Mouse (Mus musculus) midbrain, embryonic 14.5 days (tissue): ENCODE data around the gene Rnf7. TPM values are rescaled to one million over a fixed set of nuclear protein-coding genes. Genes with fewer than 3 reads are reported as not detected.
"Not testable (repeated sequence)": the region's sequence is repeated elsewhere in the genome, so short reads cannot be mapped to it uniquely, and the experiment has no call there.

ENCODE experiments used
- ATAC-seq: fragments of 200-750 bp; cut with Nextera tagmentation; 2 replicates; pipeline ENCODE4 v1.8.0; 2017; ENCODE audit warnings: moderate number of reproducible peaks, moderate library complexity; ENCODE audit not compliant: low FRiP score, low TSS enrichment
- DNase-seq: peaks from one replicate; pipeline ENCODE4 v3.0.0-alpha.2; 2015
- H3K27ac ChIP-seq: fragments of 300-500 bp; sonication (generic); replicated peaks from 2 replicates; pipeline ENCODE4 v1.5.1; 2014; ENCODE audit warnings: mild to moderate bottlenecking, low read depth, low read length, moderate library complexity
- H3K27me3 ChIP-seq: fragments of 300-500 bp; sonication (generic); 2 replicates; pipeline ENCODE4 v1.6.1; 2014; ENCODE audit warnings: low read length, control low read depth, mixed read lengths; ENCODE audit not compliant: control insufficient read depth, insufficient read depth
- H3K36me3 ChIP-seq: fragments of 300-500 bp; sonication (generic); 2 replicates; pipeline ENCODE4 v1.6.1; 2014; ENCODE audit warnings: low read length, control low read depth; ENCODE audit not compliant: control insufficient read depth, insufficient read depth
- H3K4me1 ChIP-seq: fragments of 300-500 bp; sonication (generic); 2 replicates; pipeline ENCODE4 v1.6.1; 2014; ENCODE audit warnings: mild to moderate bottlenecking, antibody characterized with exemption, low read length, control low read depth; ENCODE audit not compliant: control insufficient read depth, insufficient read depth
- H3K4me2 ChIP-seq: fragments of 300-500 bp; sonication (generic); 2 replicates; pipeline ENCODE4 v1.6.1; 2014; ENCODE audit warnings: mild to moderate bottlenecking, low read length, moderate library complexity
- H3K4me3 ChIP-seq: fragments of 300-500 bp; sonication (generic); replicated peaks from 2 replicates; pipeline ENCODE4 v1.5.1; 2014; ENCODE audit warnings: low read depth, low read length
- H3K9ac ChIP-seq: fragments of 300-500 bp; sonication (generic); replicated peaks from 2 replicates; pipeline ENCODE4 v1.6.1; 2014; ENCODE audit warnings: mild to moderate bottlenecking, low read length, moderate library complexity
- H3K9me3 ChIP-seq: fragments of 300-500 bp; sonication (generic); 2 replicates; pipeline ENCODE4 v1.6.1; 2016; ENCODE audit warnings: low read length, control low read depth, mixed read lengths; ENCODE audit not compliant: control insufficient read depth
- WGBS: fragments of 180-500 bp; shearing (Covaris S2); extraction: QIAGEN DNeasy Blood & Tissue Kit; methylation state at CpG from one replicate; pipeline ENCODE4 v1.1.7; 2014; 5-methylcytosine and 5-hydroxymethylcytosine counted together
- polyA plus RNA-seq: library from polyadenylated mRNA; unstranded; fragments of >200 nt; fragmentation: Nextera tagmentation; extraction: Ambion mirVana; gene quantifications from 2 replicates; pipeline ENCODE4 v1.2.1, GENCODE M21; 2014

Rnf7 gene
- polyA plus RNA-seq, 1 experiment from 2014 or later = 263 TPM

DNA sequence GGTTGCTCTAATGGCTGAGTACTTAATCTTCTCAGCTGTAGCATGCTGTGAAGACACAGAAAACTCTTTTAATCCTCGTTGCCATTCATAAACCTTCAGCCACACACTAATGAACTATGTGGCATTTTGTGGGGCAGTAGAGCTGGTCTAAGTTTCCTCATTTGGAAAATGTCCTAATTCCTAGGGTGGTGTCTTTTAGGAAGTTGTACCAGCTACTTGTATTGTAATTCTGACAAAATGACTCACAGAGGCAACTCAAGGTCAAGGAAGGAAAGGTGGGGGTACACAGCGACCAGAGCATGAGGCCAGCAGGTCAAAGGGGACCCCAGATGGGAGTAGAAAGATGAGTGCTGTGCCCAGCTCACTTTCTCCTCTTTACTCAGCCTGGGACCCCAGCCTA, 5.2 kb upstream of the Rnf7 start:
- no peaks in the 10 kb centered on the region for H3K27me3 ChIP-seq
- no peak for ATAC-seq
- no peaks in the 10 kb centered on the region for H3K36me3 ChIP-seq
- no peak overlapping the region for H3K4me3 ChIP-seq
- H3K27ac ChIP-seq = no peak overlapping the region
- H3K9ac ChIP-seq = no peak overlapping the region
- no peaks in the 10 kb centered on the region for H3K9me3 ChIP-seq
- no peaks in the 10 kb centered on the region for H3K4me1 ChIP-seq
- DNase-seq = no peak
- H3K4me2 ChIP-seq = no peak overlapping the region
- WGBS = 53% methylated on average over 2 of the region's 2 CpGs

DNA sequence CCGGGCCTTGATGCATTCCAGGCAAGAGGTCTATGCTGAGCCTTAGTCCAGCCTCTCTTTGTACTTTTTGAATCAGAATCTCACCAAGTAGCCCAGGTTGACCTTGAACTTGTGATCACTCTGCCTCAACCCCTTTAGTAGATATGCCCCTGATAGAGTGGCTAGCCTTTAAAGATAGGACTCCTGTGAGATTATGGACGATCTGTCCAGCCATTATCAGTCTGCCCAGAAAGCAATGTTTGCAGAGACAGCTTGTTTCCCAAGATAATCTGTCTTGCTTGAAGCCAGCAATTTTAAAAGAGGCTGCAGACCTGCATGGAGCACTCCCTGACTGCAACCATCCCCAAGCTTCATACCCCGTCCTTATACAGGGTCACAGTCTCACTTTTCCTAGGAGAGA, 4.6 kb upstream of the Rnf7 start:
- WGBS = 74% methylated on average over 3 of the region's 3 CpGs
- ATAC-seq = no peak

DNA sequence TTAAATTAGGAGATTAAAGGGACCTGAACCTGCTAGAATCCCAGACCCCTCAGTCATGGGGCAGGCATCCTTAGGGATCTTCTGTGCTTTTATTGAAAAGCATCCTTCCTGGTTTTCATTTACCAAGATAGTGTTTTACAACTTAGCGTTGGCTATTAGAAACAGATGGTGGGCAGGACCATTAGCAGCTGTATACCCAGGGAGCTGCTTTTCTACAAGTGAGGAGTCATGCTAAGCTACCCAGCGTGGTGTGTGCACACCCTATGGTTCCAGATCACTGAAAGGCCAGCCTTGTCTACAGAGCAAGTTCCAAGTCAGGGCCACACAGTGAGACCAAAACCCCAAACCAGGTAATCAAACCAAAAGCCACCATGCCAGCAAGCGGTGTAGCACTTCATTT, 6.1 kb downstream of the Rnf7 start:
- no peaks in the 10 kb centered on the region for H3K27me3 ChIP-seq
- WGBS = 88% methylated on average over 3 of the region's 3 CpGs
- no peak for DNase-seq
- ATAC-seq = no peak
- H3K27ac ChIP-seq = no peak overlapping the region
- H3K4me3 ChIP-seq = no peak overlapping the region
- no peak overlapping the region for H3K9ac ChIP-seq
- H3K4me1 ChIP-seq = peaks cover 6% of the 10 kb centered on the region; the same call in 1 of the 2 replicates
- H3K36me3 ChIP-seq = peaks cover 42% of the 10 kb centered on the region
- H3K9me3 ChIP-seq = no peaks in the 10 kb centered on the region
- H3K4me2 ChIP-seq = no peak overlapping the region

More for the DNA sequence above, 4.6 kb upstream of the Rnf7 start:
- no peak for DNase-seq
- Histone ChIP-seq H3K9ac (no peak overlapping the region), H3K36me3 (no peaks in the 10 kb centered on the region), H3K9me3 (no peaks in the 10 kb centered on the region), H3K4me1 (no peaks in the 10 kb centered on the region), H3K27me3 (no peaks in the 10 kb centered on the region), H3K27ac (no peak overlapping the region), H3K4me3 (no peak overlapping the region), H3K4me2 (no peak overlapping the region)

DNA sequence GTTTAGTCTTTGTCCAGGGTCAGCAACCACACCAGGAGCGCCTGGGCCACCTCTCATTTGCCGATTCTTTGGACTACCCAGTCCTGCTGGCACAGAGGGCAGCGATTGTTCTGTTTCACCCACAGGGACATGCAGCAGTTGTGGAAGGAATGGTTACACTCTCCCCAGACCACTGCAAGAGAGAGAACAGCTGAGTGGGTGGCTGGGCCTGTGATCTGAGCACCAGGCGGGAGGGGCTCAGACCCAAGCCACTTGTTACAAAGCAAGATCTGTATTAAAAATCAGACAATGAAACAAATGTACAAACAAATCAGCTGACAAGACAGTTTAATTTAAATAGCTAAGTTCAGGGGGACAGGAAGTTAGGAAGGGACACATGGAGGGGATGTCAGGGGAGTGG, 6.8 kb downstream of the Rnf7 start:
- H3K9ac ChIP-seq, H3K9me3 ChIP-seq, H3K4me2 ChIP-seq, H3K27me3 ChIP-seq, DNase-seq, ATAC-seq, H3K4me1 ChIP-seq, H3K27ac ChIP-seq, H3K4me3 ChIP-seq: not testable (repeated sequence)
- peaks cover 49% of the 10 kb centered on the region for H3K36me3 ChIP-seq
- WGBS = 77% methylated on average over 4 of the region's 4 CpGs

DNA sequence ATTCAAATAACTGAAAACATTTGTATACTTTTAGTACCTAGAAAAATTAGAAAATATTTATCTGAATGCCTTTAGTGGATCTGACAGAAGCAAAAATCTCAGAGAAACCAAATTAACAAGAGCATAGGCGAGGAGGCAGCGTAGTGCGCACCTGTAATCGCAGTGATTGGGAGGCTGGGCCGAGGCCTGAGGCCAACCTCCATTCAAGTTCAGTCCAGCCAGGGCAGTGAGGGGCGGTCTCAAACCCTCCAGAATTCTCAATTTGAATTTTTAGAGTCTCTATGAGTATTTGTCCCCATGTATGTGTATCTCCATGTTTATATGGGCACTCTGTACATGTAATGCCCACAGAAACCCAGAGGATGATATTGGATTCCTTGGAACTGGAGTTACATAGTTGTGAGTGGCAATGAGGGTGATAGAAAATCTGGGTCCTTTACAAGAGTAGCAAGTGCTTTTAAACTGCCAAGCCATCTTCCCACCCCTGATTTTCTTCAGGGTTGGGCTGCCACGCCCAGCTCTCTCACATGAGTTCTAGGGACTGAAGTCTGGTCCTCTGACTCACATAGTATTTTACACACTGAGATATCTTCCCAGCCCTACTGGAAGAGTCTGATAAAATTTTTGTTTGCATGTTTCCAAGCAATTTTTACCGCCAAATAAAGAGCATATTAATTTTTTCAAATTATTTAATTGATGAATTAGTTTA, 8.1 kb downstream of the Rnf7 start:
- Histone ChIP-seq H3K36me3 (peaks cover 47% of the 10 kb centered on the region), H3K27me3 (no peaks in the 10 kb centered on the region), H3K4me1 (no peaks in the 10 kb centered on the region), H3K9me3 (no peaks in the 10 kb centered on the region), H3K27ac (no peak overlapping the region), H3K4me3 (no peak overlapping the region), H3K9ac (no peak overlapping the region), H3K4me2 (no peak overlapping the region)
- no peak for DNase-seq
- no peak for ATAC-seq
- 96% methylated on average over 8 of the region's 8 CpGs for WGBS

DNA sequence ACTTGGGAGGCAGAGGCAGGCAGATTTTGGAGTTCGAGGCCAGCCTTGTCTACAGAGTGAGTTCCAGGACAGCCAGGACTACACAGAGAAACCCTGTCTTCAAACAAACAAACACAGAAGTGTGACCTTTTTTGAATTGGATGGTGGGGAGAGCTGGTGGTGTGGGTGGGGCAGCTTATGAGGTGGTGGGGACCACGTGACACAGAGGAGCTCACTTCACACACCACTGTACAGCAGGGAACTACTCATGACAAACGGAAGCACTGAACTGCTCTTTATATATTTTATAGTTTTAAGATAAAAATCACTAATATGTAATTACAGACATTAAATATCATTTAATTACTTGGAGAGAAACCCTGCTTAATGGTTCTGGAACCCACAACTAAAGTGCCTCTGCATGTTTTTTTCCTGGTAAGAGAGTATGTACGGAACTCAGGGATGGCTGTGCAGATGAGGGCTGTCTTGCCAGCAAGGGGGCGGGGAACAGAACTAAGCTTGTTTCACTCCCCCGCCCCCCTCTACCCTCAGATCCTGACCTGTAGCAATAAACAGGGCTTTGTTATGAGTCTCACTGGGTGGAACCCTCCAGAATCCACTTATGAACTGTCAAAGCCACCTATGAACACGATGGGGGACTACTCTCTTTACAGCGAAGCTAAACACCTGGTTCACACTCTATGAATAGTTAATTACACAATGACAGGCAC, 8.8 kb downstream of the Rnf7 start:
- peaks cover 40% of the 10 kb centered on the region for H3K36me3 ChIP-seq
- no peak overlapping the region for H3K9ac ChIP-seq
- H3K27me3 ChIP-seq = no peaks in the 10 kb centered on the region
- H3K4me1 ChIP-seq = no peaks in the 10 kb centered on the region
- no peak for ATAC-seq
- no peak overlapping the region for H3K4me3 ChIP-seq
- no peak overlapping the region for H3K27ac ChIP-seq
- H3K9me3 ChIP-seq = no peaks in the 10 kb centered on the region
- H3K4me2 ChIP-seq = no peak overlapping the region
- WGBS = 72% methylated on average over 8 of the region's 8 CpGs
- DNase-seq = no peak

DNA sequence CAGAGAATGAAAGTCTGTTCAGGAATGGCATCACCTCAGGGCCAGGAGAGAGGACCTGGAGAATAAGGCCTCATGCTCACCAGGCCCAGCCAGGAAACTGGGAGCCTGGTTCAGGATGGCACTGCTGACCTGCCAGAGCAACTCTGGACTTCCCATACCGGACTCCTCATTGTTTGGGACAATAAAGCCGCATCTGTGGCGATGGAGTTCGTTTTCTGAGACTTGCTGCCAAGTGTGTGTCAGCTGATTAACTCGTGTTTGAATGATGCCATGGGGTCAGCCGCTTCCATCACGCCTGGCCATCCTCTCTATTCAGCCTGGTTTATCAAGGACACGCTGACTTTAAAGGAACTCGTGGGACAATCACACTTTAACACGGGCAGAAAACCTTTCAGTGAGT, 14.8 kb downstream of the Rnf7 start:
- no peaks in the 10 kb centered on the region for H3K4me1 ChIP-seq
- H3K36me3 ChIP-seq = peaks cover 20% of the 10 kb centered on the region
- no peak overlapping the region for H3K9ac ChIP-seq
- H3K27me3 ChIP-seq = no peaks in the 10 kb centered on the region
- no peak overlapping the region for H3K4me3 ChIP-seq
- no peak overlapping the region for H3K27ac ChIP-seq
- 76% methylated on average over 10 of the region's 10 CpGs for WGBS
- no peak overlapping the region for H3K4me2 ChIP-seq
- H3K9me3 ChIP-seq = peaks cover 4% of the 10 kb centered on the region; the same call in 1 of the 2 replicates
- ATAC-seq = no peak
- DNase-seq = no peak

DNA sequence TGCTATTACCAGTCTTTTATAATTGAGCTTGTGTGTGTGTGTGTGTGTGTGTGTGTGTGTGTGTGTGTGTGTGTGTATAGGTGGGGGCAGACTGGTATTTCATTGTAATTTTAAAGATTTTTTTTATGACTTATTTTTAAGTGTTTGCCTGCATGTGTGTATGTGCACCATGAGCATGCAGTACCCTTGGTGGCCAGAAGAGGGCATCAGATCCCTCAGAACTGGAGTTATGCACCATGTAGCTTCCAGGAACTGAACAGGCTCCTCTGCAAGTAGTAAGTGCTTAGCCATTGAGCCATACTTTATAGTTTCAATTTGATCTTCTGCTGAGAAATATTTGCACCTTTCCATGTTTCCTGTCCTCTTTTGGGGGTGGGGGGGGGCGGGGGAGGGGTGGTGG, 16.9 kb downstream of the Rnf7 start:
- DNase-seq (no peak), ATAC-seq (no peak)
- Histone ChIP-seq H3K9ac (no peak overlapping the region), H3K9me3 (peaks cover 4% of the 10 kb centered on the region; the same call in 1 of the 2 replicates), H3K4me3 (no peak overlapping the region), H3K27me3 (no peaks in the 10 kb centered on the region), H3K27ac (no peak overlapping the region), H3K36me3 (0 out of 2 replicates have a peak, but pooled peaks cover under 1% of the 10 kb centered on the region), H3K4me1 (no peaks in the 10 kb centered on the region), H3K4me2 (no peak overlapping the region)
- WGBS = 47% methylated on average over 1 of the region's 1 CpGs
